Mouse (Mus musculus) hindbrain, embryonic 16.5 days (tissue): ENCODE measurements at regions not wholly inside any gene's neighbourhood (a gene's known extent, or its start where the extent isn't known, plus 50 kb on each side); places are given as distances from the start of the nearest gene placed in this dataset.

Experiments used
- ATAC-seq: fragments of 200-750 bp; cut with Nextera tagmentation; 2 replicates; pipeline ENCODE4 v1.8.0; 2017; ENCODE audit warnings: moderate TSS enrichment, moderate library complexity
- H3K27ac ChIP-seq: fragments of 300-500 bp; sonication (generic); 2 replicates; pipeline ENCODE4 v1.5.1; 2014; ENCODE audit warnings: low read depth, mild to moderate bottlenecking, control low read depth, low read length, moderate library complexity
- H3K27me3 ChIP-seq: fragments of 300-500 bp; sonication (generic); replicated peaks from 2 replicates; pipeline ENCODE4 v1.6.1; 2014; ENCODE audit warnings: low read length; ENCODE audit not compliant: control insufficient read depth, insufficient read depth
- H3K36me3 ChIP-seq: fragments of 300-500 bp; sonication (generic); 2 replicates; pipeline ENCODE4 v1.6.1; 2014; ENCODE audit warnings: mild to moderate bottlenecking, low read length, moderate library complexity, mixed read lengths; ENCODE audit not compliant: control insufficient read depth, insufficient read depth
- H3K4me1 ChIP-seq: fragments of 300-500 bp; sonication (generic); 2 replicates; pipeline ENCODE4 v1.6.1; 2014; ENCODE audit warnings: low read depth, low read length; ENCODE audit not compliant: control insufficient read depth, insufficient read depth
- H3K4me2 ChIP-seq: fragments of 300-500 bp; sonication (generic); 2 replicates; pipeline ENCODE4 v1.6.1; 2014; ENCODE audit warnings: mild to moderate bottlenecking, low read length, control low read depth, moderate library complexity
- H3K4me3 ChIP-seq: fragments of 300-500 bp; sonication (generic); 2 replicates; pipeline ENCODE4 v1.5.1; 2014; ENCODE audit warnings: mild to moderate bottlenecking, low read length, control low read depth, moderate library complexity
- H3K9ac ChIP-seq: fragments of 300-500 bp; sonication (generic); 2 replicates; pipeline ENCODE4 v1.6.1; 2014; ENCODE audit warnings: low read depth, mild to moderate bottlenecking, control low read depth, low read length, moderate library complexity
- H3K9me3 ChIP-seq: fragments of 300-500 bp; sonication (generic); 2 replicates; pipeline ENCODE4 v1.6.1; 2014; ENCODE audit warnings: mild to moderate bottlenecking, low read length, moderate library complexity; ENCODE audit not compliant: control insufficient read depth
- WGBS: fragments of 180-500 bp; shearing (Covaris S2); extraction: QIAGEN DNeasy Blood & Tissue Kit; methylation state at CpG from one replicate; pipeline ENCODE4 v1.1.7; 2014; 5-methylcytosine and 5-hydroxymethylcytosine counted together

GRCm38 (mm10) chr16:24156729-24157430 is 168.2 kb upstream of the Bcl6 start:
- Histone ChIP-seq H3K27me3 (no peaks in the 10 kb centered on the region), H3K36me3 (no peaks in the 10 kb centered on the region), H3K4me1 (no peaks in the 10 kb centered on the region), H3K4me3 (no peak overlapping the region), H3K9ac (no peak overlapping the region), H3K9me3 (no peaks in the 10 kb centered on the region), H3K4me2 (no peak overlapping the region), H3K27ac (no peak overlapping the region)
- 73% methylated on average over 6 of the region's 6 CpGs for WGBS
- ATAC-seq: no peak; the same call in 1 of the 2 replicates

GRCm38 (mm10) chr16:24154816-24155357 is 166.2 kb upstream of the Bcl6 start:
- ATAC-seq: no peak
- 86% methylated on average over 4 of the region's 4 CpGs for WGBS

GRCm38 (mm10) chr16:24153943-24154342 is 165.3 kb upstream of the Bcl6 start:
- Histone ChIP-seq H3K27me3 (no peaks in the 10 kb centered on the region), H3K9me3 (no peaks in the 10 kb centered on the region), H3K9ac (no peak overlapping the region), H3K27ac (no peak overlapping the region), H3K4me2 (no peak overlapping the region), H3K36me3 (no peaks in the 10 kb centered on the region), H3K4me3 (no peak overlapping the region), H3K4me1 (no peaks in the 10 kb centered on the region)
- WGBS: 71% methylated on average over 1 of the region's 1 CpGs
- ATAC-seq: no peak

More at GRCm38 (mm10) chr16:24154816-24155357, 166.2 kb upstream of the Bcl6 start:
- no peak overlapping the region for H3K4me3 ChIP-seq
- H3K9me3 ChIP-seq: no peaks in the 10 kb centered on the region
- no peak overlapping the region for H3K27ac ChIP-seq
- no peak overlapping the region for H3K4me2 ChIP-seq
- H3K4me1 ChIP-seq: no peaks in the 10 kb centered on the region
- H3K9ac ChIP-seq: no peak overlapping the region
- H3K36me3 ChIP-seq: no peaks in the 10 kb centered on the region
- no peaks in the 10 kb centered on the region for H3K27me3 ChIP-seq

- WGBS: 89% methylated on average over 7 of the region's 7 CpGs
- no peaks in the 10 kb centered on the region for H3K4me1 ChIP-seq
Observed at GRCm38 (mm10) chr16:24151831-24152247, 163.2 kb upstream of the Bcl6 start.

GRCm38 (mm10) chr16:24151178-24151725 is 162.6 kb upstream of the Bcl6 start:
- no peak for ATAC-seq
- H3K27ac ChIP-seq: no peak overlapping the region
- no peaks in the 10 kb centered on the region for H3K27me3 ChIP-seq
- no peaks in the 10 kb centered on the region for H3K4me1 ChIP-seq
- no peaks in the 10 kb centered on the region for H3K9me3 ChIP-seq
- no peak overlapping the region for H3K4me2 ChIP-seq
- WGBS: 83% methylated on average over 7 of the region's 7 CpGs
- H3K36me3 ChIP-seq: no peaks in the 10 kb centered on the region
- H3K4me3 ChIP-seq: no peak overlapping the region
- no peak overlapping the region for H3K9ac ChIP-seq

More at GRCm38 (mm10) chr16:24151831-24152247, 163.2 kb upstream of the Bcl6 start:
- Histone ChIP-seq H3K27ac (no peak overlapping the region), H3K9me3 (no peaks in the 10 kb centered on the region), H3K27me3 (no peaks in the 10 kb centered on the region), H3K36me3 (no peaks in the 10 kb centered on the region), H3K4me2 (no peak overlapping the region), H3K4me3 (no peak overlapping the region), H3K9ac (no peak overlapping the region)
- ATAC-seq: no peak

- H3K4me3 ChIP-seq: no peak overlapping the region
- no peaks in the 10 kb centered on the region for H3K36me3 ChIP-seq
- H3K9ac ChIP-seq: no peak overlapping the region
- no peaks in the 10 kb centered on the region for H3K9me3 ChIP-seq
- no peaks in the 10 kb centered on the region for H3K27me3 ChIP-seq
- 84% methylated on average over 2 of the region's 2 CpGs for whole genome bisulfite sequencing
- H3K27ac ChIP-seq: no peak overlapping the region
- H3K4me1 ChIP-seq: no peaks in the 10 kb centered on the region
- no peak overlapping the region for H3K4me2 ChIP-seq
- ATAC-seq: no peak
Observed at GRCm38 (mm10) chr16:24150512-24150911, 161.9 kb upstream of the Bcl6 start.

- ATAC-seq: no peak
- Histone ChIP-seq H3K36me3 (no peaks in the 10 kb centered on the region), H3K27ac (no peak overlapping the region), H3K4me3 (no peak overlapping the region), H3K4me2 (no peak overlapping the region), H3K9ac (no peak overlapping the region), H3K4me1 (no peaks in the 10 kb centered on the region), H3K27me3 (no peaks in the 10 kb centered on the region), H3K9me3 (no peaks in the 10 kb centered on the region)
- WGBS: 75% methylated on average over 4 of the region's 4 CpGs
Observed at GRCm38 (mm10) chr16:24149441-24149840, 160.8 kb upstream of the Bcl6 start.

- no peak for ATAC-seq
- no peak overlapping the region for H3K4me2 ChIP-seq
- no peak overlapping the region for H3K9ac ChIP-seq
- no peak overlapping the region for H3K4me3 ChIP-seq
- no peak overlapping the region for H3K27ac ChIP-seq
- no peaks in the 10 kb centered on the region for H3K4me1 ChIP-seq
- H3K27me3 ChIP-seq: no peaks in the 10 kb centered on the region
- H3K9me3 ChIP-seq: no peaks in the 10 kb centered on the region
- 82% methylated on average over 3 of the region's 3 CpGs for WGBS
- no peaks in the 10 kb centered on the region for H3K36me3 ChIP-seq
Observed at GRCm38 (mm10) chr16:24143894-24144293, 155.2 kb upstream of the Bcl6 start.

GRCm38 (mm10) chr16:24142915-24143541 is 154.4 kb upstream of the Bcl6 start:
- Histone ChIP-seq H3K27ac (no peak overlapping the region), H3K36me3 (no peaks in the 10 kb centered on the region), H3K4me3 (no peak overlapping the region), H3K9ac (no peak overlapping the region), H3K27me3 (no peaks in the 10 kb centered on the region), H3K9me3 (no peaks in the 10 kb centered on the region), H3K4me1 (no peaks in the 10 kb centered on the region), H3K4me2 (no peak overlapping the region)
- 64% methylated on average over 5 of the region's 5 CpGs for WGBS
- ATAC-seq: no peak
